Mouse (Mus musculus) cerebellum, adult 2 months (tissue): ENCODE measurements around the gene Zkscan14.
"Not testable (repeated sequence)": the region's sequence is repeated elsewhere in the genome, so short reads cannot be mapped to it uniquely, and the experiment has no call there.

ENCODE experiments used
- CTCF ChIP-seq: fragments of 200-500 bp; IDR thresholded peaks from 2 replicates; pipeline ENCODE4 v1.5.1; 2011; ENCODE audit warnings: low read depth, mild to moderate bottlenecking, control low read depth, low read length, moderate library complexity, borderline replicate concordance; ENCODE audit not compliant: insufficient read depth
- POLR2A ChIP-seq: fragments of 200-500 bp; IDR thresholded peaks from 2 replicates; pipeline ENCODE4 v1.6.1; 2011; ENCODE audit warnings: low read length, control low read depth, borderline replicate concordance; ENCODE audit not compliant: insufficient read depth

DNA sequence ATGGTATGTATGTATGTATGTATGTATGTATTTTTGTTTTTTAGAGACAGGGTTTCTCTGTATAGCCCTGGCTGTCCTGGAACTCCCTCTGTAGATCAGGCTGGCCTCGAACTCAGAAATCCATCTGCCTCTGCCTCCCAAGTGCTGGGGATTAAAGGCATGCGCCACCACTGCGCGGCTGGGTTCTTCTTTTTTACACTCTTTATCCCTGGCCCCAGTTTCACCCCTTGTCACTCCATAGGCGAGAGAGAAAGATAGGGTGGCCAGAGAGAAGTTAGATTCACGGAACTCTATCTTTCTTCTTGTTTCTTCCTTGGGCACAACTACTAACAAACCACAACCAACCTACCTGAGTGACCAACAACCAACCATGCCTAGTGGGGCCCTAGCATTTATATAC lies 27.6 kb upstream of the Zkscan14 start:
- not testable (repeated sequence) for TF ChIP-seq CTCF, POLR2A
